Mouse (Mus musculus) CH12.LX (cell line): ENCODE measurements around the gene Ctsll3. TPM values are rescaled to one million over a fixed set of nuclear protein-coding genes. Genes with fewer than 3 reads are reported as not detected.

Experiments used
- DNase-seq: peaks from one replicate; pipeline ENCODE4 v3.0.0-alpha.2; 2013; ENCODE audit errors: extremely low read depth
- H3K27ac ChIP-seq: 2 replicates; pipeline ENCODE4 v1.5.1; 2012; ENCODE audit warnings: low read depth, mild to moderate bottlenecking, control low read depth, moderate library complexity; ENCODE audit not compliant: insufficient read depth
- H3K27me3 ChIP-seq: replicated peaks from 2 replicates; pipeline ENCODE3; 2012; ENCODE audit warnings: inconsistent platforms
- H3K36me3 ChIP-seq, 2 experiments: replicated peaks in 1 of 2; 2 replicates each; pipeline versions ENCODE3 to v1.6.1; 2012; ENCODE audit warnings: inconsistent platforms in 1 of 2, low read length in 1 of 2, mild to moderate bottlenecking in 1 of 2, mixed read lengths in 1 of 2, moderate library complexity in 1 of 2; ENCODE audit not compliant: control insufficient read depth in 1 of 2, insufficient read depth in 1 of 2
- H3K4me1 ChIP-seq, 2 experiments: 2 replicates each; pipeline ENCODE4 v1.6.1; 2012; ENCODE audit warnings: inconsistent platforms in 1 of 2, moderate library complexity in 1 of 2; ENCODE audit not compliant: insufficient read depth in 2 of 2, control insufficient read depth in 1 of 2
- H3K4me2 ChIP-seq: 2 replicates; pipeline ENCODE4 v1.6.1; 2012; ENCODE audit warnings: low read depth, mild to moderate bottlenecking, control low read depth; ENCODE audit not compliant: poor library complexity, insufficient read depth, severe bottlenecking
- H3K4me3 ChIP-seq, 3 experiments: fragments of 150-350 bp in 1 of 3; sonication (generic) in 1 of 3; replicated peaks in 1 of 3; 2 replicates each; pipeline versions ENCODE3 to v1.5.1; 2011 to 2012; ENCODE audit warnings: low read depth in 2 of 3, low read length in 2 of 3, mild to moderate bottlenecking in 2 of 3, moderate library complexity in 2 of 3, control low read depth in 1 of 3, improper control_type of control experiment in 1 of 3, inconsistent platforms in 1 of 3, mixed read lengths in 1 of 3; ENCODE audit not compliant: poor library complexity in 1 of 3
- H3K79me2 ChIP-seq: replicated peaks from 2 replicates; pipeline ENCODE4 v1.6.1; 2012; ENCODE audit warnings: mild to moderate bottlenecking, moderate library complexity; ENCODE audit not compliant: control insufficient read depth, poor library complexity, insufficient read depth, severe bottlenecking; ENCODE audit errors: extremely low read depth
- H3K9ac ChIP-seq: 2 replicates; pipeline ENCODE4 v1.6.1; 2012; ENCODE audit warnings: low read depth, mild to moderate bottlenecking, control low read depth, moderate library complexity; ENCODE audit not compliant: insufficient read depth
- H3K9me3 ChIP-seq: replicated peaks from 2 replicates; pipeline ENCODE3; 2012; ENCODE audit warnings: low read length, inconsistent platforms, mixed read lengths
- BHLHE40 ChIP-seq: IDR thresholded peaks from 2 replicates; pipeline ENCODE4 v1.6.1; 2011; ENCODE audit warnings: mild to moderate bottlenecking, low read depth, low read length, improper control_type of control experiment
- CHD1 ChIP-seq: IDR thresholded peaks from 2 replicates; pipeline ENCODE4 v1.6.1; 2012; ENCODE audit warnings: low read depth, low read length, improper control_type of control experiment, inconsistent platforms
- CTCF ChIP-seq, 2 experiments: IDR thresholded peaks in 1 of 2; conservative IDR thresholded peaks in 1 of 2; 2 replicates each; pipeline ENCODE4 v1.5.1; 2011 to 2012; ENCODE audit warnings: low read depth in 2 of 2, low read length in 2 of 2, improper control_type of control experiment in 1 of 2, inconsistent platforms in 1 of 2, mild to moderate bottlenecking in 1 of 2, moderate library complexity in 1 of 2
- E2F4 ChIP-seq: IDR thresholded peaks from 2 replicates; pipeline ENCODE4 v1.6.1; 2011; ENCODE audit warnings: low read depth, low read length, improper control_type of control experiment; ENCODE audit not compliant: insufficient replicate concordance
- ELF1 ChIP-seq: IDR thresholded peaks from 2 replicates; pipeline ENCODE4 v1.6.1; 2014; ENCODE audit warnings: low read depth, mild to moderate bottlenecking, inconsistent platforms, low read length, improper control_type of control experiment
- EP300 ChIP-seq: IDR thresholded peaks from 2 replicates; pipeline ENCODE4 v1.6.1; 2011; ENCODE audit warnings: low read length, improper control_type of control experiment
- GABPA ChIP-seq: IDR thresholded peaks from 2 replicates; pipeline ENCODE4 v1.6.1; 2012; ENCODE audit warnings: low read depth, low read length, improper control_type of control experiment, inconsistent platforms; ENCODE audit not compliant: insufficient replicate concordance
- HCFC1 ChIP-seq: IDR thresholded peaks from 2 replicates; pipeline ENCODE4 v1.6.1; 2012; ENCODE audit warnings: low read depth, mild to moderate bottlenecking, inconsistent platforms, low read length, improper control_type of control experiment
- IRF4 ChIP-seq: IDR thresholded peaks from 2 replicates; pipeline ENCODE4 v1.6.1; 2014; ENCODE audit warnings: low read depth, mild to moderate bottlenecking, inconsistent platforms, low read length, improper control_type of control experiment
- JUN ChIP-seq: IDR thresholded peaks from 2 replicates; pipeline ENCODE4 v1.6.1; 2011; ENCODE audit warnings: low read depth, mild to moderate bottlenecking, low read length, improper control_type of control experiment, moderate library complexity; ENCODE audit not compliant: insufficient read depth
- JUND ChIP-seq: conservative IDR thresholded peaks from 2 replicates; pipeline ENCODE4 v1.6.1; 2011; ENCODE audit warnings: low read depth, low read length, improper control_type of control experiment
- KAT2A ChIP-seq: IDR thresholded peaks from 2 replicates; pipeline ENCODE4 v1.6.1; 2012; ENCODE audit warnings: low read length, improper control_type of control experiment, inconsistent platforms; ENCODE audit not compliant: insufficient replicate concordance
- MAX ChIP-seq: IDR thresholded peaks from 2 replicates; pipeline ENCODE4 v1.6.1; 2011; ENCODE audit warnings: low read length, improper control_type of control experiment
- MAZ ChIP-seq: IDR thresholded peaks from 2 replicates; pipeline ENCODE4 v1.6.1; 2012; ENCODE audit warnings: low read depth, mild to moderate bottlenecking, inconsistent platforms, low read length, improper control_type of control experiment, moderate library complexity
- MEF2A ChIP-seq: IDR thresholded peaks from 2 replicates; pipeline ENCODE4 v1.6.1; 2014; ENCODE audit warnings: low read depth, mild to moderate bottlenecking, inconsistent platforms, low read length, improper control_type of control experiment, borderline replicate concordance
- MXI1 ChIP-seq: IDR thresholded peaks from 2 replicates; pipeline ENCODE4 v1.6.1; 2011; ENCODE audit warnings: mild to moderate bottlenecking, low read depth, low read length, improper control_type of control experiment
- MYC ChIP-seq: IDR thresholded peaks from 2 replicates; pipeline ENCODE4 v1.6.1; 2011; ENCODE audit warnings: low read depth, mild to moderate bottlenecking, improper control_type of control experiment, low read length
- NELFE ChIP-seq: IDR thresholded peaks from 2 replicates; pipeline ENCODE4 v1.6.1; 2011; ENCODE audit warnings: low read depth, low read length, improper control_type of control experiment
- NRF1 ChIP-seq: IDR thresholded peaks from 2 replicates; pipeline ENCODE4 v1.6.1; 2014; ENCODE audit warnings: low read depth, mild to moderate bottlenecking, inconsistent platforms, low read length, improper control_type of control experiment, moderate library complexity
- PAX5 ChIP-seq: IDR thresholded peaks from 2 replicates; pipeline ENCODE4 v1.6.1; 2012; ENCODE audit warnings: low read length, inconsistent platforms, mixed read lengths
- RCOR1 ChIP-seq: conservative IDR thresholded peaks from 2 replicates; pipeline ENCODE4 v1.6.1; 2012; ENCODE audit warnings: low read depth, mild to moderate bottlenecking, inconsistent platforms, low read length, improper control_type of control experiment
- SMC3 ChIP-seq: IDR thresholded peaks from 2 replicates; pipeline ENCODE4 v1.6.1; 2011; ENCODE audit warnings: low read depth, low read length, improper control_type of control experiment
- TBP ChIP-seq: conservative IDR thresholded peaks from 2 replicates; pipeline ENCODE4 v1.6.1; 2011; ENCODE audit warnings: low read depth, low read length, improper control_type of control experiment
- TCF12 ChIP-seq: IDR thresholded peaks from 2 replicates; pipeline ENCODE4 v1.6.1; 2014; ENCODE audit warnings: low read depth, mild to moderate bottlenecking, inconsistent platforms, low read length, improper control_type of control experiment
- UBTF ChIP-seq: IDR thresholded peaks from 2 replicates; pipeline ENCODE4 v1.6.1; 2012; ENCODE audit warnings: low read depth, mild to moderate bottlenecking, inconsistent platforms, low read length, improper control_type of control experiment, moderate library complexity
- ZC3H11A ChIP-seq: IDR thresholded peaks from 2 replicates; pipeline ENCODE4 v1.6.1; 2012; ENCODE audit warnings: low read depth, mild to moderate bottlenecking, inconsistent platforms, low read length, improper control_type of control experiment
- ZMIZ1 ChIP-seq: IDR thresholded peaks from 2 replicates; pipeline ENCODE4 v1.6.1; 2012; ENCODE audit warnings: low read depth, mild to moderate bottlenecking, inconsistent platforms, low read length, improper control_type of control experiment
- ZNF384 ChIP-seq: IDR thresholded peaks from 2 replicates; pipeline ENCODE4 v1.6.1; 2012; ENCODE audit warnings: low read depth, low read length, improper control_type of control experiment, inconsistent platforms
- dilution Hi-C: fragments of 300-500 bp; cut with MboI; formaldehyde crosslinking; loops from 2 replicates; pipeline ENCODE4 v1.14.3; 2020; ENCODE audit warnings: low sequenced_read_pairs; ENCODE audit not compliant: extremely low pct_unique_long_range_greater_than_20kb, extremely low pct_ligation_motif_present
- in situ Hi-C: fragments of 300-500 bp; cut with MboI; formaldehyde crosslinking; loops from 3 replicates; pipeline ENCODE4 v1.14.3; 2019; ENCODE audit warnings: low sequenced_read_pairs, low pct_ligation_motif_present, low pct_unique_long_range_greater_than_20kb, mixed read lengths
- polyA plus RNA-seq: library from polyadenylated mRNA; unstranded; fragments of >175 nt; gene quantifications from 2 replicates; pipeline ENCODE4 v1.2.1, GENCODE M21; 2012; ENCODE audit warnings: low read depth; ENCODE audit not compliant: insufficient read length
- total RNA-seq, 2 experiments: library from RNA; depleted of rRNA; stranded (reverse); fragments of 300-350 nt in 1 of 2; fragments of >200 nt in 1 of 2; gene quantifications; 2 replicates each; pipeline ENCODE4 v1.2.3; 2012 to 2014

Ctsll3 gene
- total and polyA plus RNA-seq, 3 experiments, result not detected

- dilution Hi-C loops (no loop called here), in situ Hi-C loops (no loop called here)
- no peaks in the 10 kb centered on the region for H3K27me3 ChIP-seq
- no peaks in the 10 kb centered on the region for H3K36me3 ChIP-seq
- H3K4me1 ChIP-seq, result no peaks in the 10 kb centered on the region
- no peak within 1 kb of the TSS for H3K27ac ChIP-seq
- no peak for DNase-seq
- H3K4me3 ChIP-seq, result no peak within 1 kb of the TSS
- H3K9me3 ChIP-seq, result peaks cover 61% of the 10 kb centered on the region
- no peaks in the 10 kb centered on the region for H3K79me2 ChIP-seq
- no peak within 1 kb of the TSS for H3K4me2 ChIP-seq
- TF ChIP-seq EP300, result no peak
- TF ChIP-seq HCFC1, result no peak
- TF ChIP-seq MEF2A, result no peak
- TF ChIP-seq JUND, result no peak
- TF ChIP-seq MYC, result no peak
- TF ChIP-seq PAX5, result no peak
- TF ChIP-seq BHLHE40, result no peak
- no peak for TF ChIP-seq UBTF
- no peak for TF ChIP-seq JUN
- TF ChIP-seq KAT2A, result no peak
- TF ChIP-seq TCF12, result no peak
- TF ChIP-seq CHD1, result no peak
- no peak for TF ChIP-seq MAX
- TF ChIP-seq NELFE, result no peak
- TF ChIP-seq IRF4, result no peak
- TF ChIP-seq ZNF384, result no peak
- TF ChIP-seq NRF1, result no peak
- TF ChIP-seq TBP, result no peak
- no peak for TF ChIP-seq ZC3H11A
- TF ChIP-seq SMC3, result no peak
- no peak within 1 kb of the TSS for H3K9ac ChIP-seq
Measured at GRCm38 (mm10) chr13:60786264-60786663, 16.4 kb downstream of the Ctsll3 start, which contains the start of gene BC051665. BC051665 (minus strand) TSS chr13:60786364.

GRCm38 (mm10) chr13:60783301-60783700 is 19.3 kb downstream of the Ctsll3 start:
- Histone ChIP-seq H3K4me2 (no peak overlapping the region), H3K79me2 (no peaks in the 10 kb centered on the region), H3K27me3 (no peaks in the 10 kb centered on the region), H3K9me3 (peaks cover 62% of the 10 kb centered on the region), H3K4me3 (no peak overlapping the region), H3K36me3 (no peaks in the 10 kb centered on the region), H3K4me1 (no peaks in the 10 kb centered on the region), H3K27ac (no peak overlapping the region), H3K9ac (no peak overlapping the region)
- in situ Hi-C loops, result no loop called here
- dilution Hi-C loops, result no loop called here
- DNase-seq, result no peak
- TF ChIP-seq MXI1 (no peak), CTCF (conservative IDR thresholded peaks at IDR 0.05 in 1 of 2, IDR thresholded peaks at IDR 0.05 in 1 of 2; ENCODE audit: low read depth in 2 of 2, low read length in 2 of 2) (no peak), MEF2A (no peak), E2F4 (no peak), MAX (no peak), ZMIZ1 (no peak), HCFC1 (no peak), GABPA (no peak), UBTF (no peak), CHD1 (no peak), ELF1 (no peak), PAX5 (no peak), MAZ (no peak), RCOR1 (no peak)
